Mouse (Mus musculus): Measurements from ENCODE around the gene Zbtb38. TPM values are rescaled to one million over a fixed set of nuclear protein-coding genes. Genes with fewer than 3 reads are reported as not detected.

Zbtb38 gene
- polyA plus RNA-seq, 1 experiment from 2014 or later = 34.2 TPM

DNA sequence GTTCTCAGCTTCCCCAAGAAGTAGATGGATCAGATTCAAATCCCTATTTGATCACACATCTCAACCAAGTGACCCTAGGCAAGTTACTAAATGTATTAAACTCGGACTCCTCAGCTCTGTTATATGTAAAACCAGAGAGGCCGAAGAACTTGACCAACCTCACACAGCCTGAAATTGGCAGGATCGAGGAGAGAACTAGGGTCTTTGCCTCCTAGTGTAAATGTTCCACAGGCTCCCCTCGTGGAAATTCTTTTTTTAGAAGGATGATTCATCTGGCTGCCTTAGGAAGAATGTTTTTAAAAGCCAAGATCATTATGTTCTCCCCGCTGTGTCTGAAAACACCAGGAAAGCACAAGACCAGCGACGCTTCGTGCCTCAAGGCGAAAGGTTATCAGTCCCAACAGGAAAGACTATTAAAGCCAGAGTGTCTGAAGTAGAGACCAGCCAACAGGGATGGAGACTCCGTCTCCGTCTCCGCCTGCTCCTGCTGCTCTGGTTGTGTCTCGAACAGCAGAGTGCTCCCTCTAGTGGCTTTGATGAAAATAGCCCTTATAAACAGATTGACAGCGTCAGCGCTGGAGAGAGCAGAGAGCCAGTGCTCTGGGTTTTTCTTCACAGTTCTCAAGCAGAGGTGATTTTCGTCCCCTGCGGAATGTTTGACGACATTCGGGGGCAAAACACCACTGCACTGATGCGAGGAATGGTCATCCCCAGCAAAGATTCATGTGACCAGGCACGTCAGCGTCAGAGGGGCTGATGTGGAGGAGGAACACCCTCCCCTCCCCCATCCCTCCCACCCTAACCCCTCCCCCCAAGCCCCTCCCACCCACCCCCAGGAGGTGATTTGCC, 6.3 kb upstream of the Zbtb38 start:
- WGBS = 7% methylated on average over 22 of the region's 22 CpGs
- H3K4me2 ChIP-seq (ENCODE audit: low read length) = peak overlapping the region; percentile 59
- peak overlapping the region; percentile 60 for H3K9ac ChIP-seq (ENCODE audit: low read length)
- H3K4me1 ChIP-seq (ENCODE audit: control insufficient read depth in 2 of 2, insufficient read depth in 2 of 2, low read length in 2 of 2) = peaks cover 6 to 10% of the 10 kb centered on the region in 2 experiments
- no peaks in the 10 kb centered on the region for H3K27me3 ChIP-seq (ENCODE audit: control insufficient read depth, insufficient read depth, low read length)
- ATAC-seq (ENCODE audit: insufficient number of reproducible peaks, insufficient read depth, low FRiP score, low read depth) = peak; percentile 76
- H3K27ac ChIP-seq (replicated peaks in 1 of 2; ENCODE audit: control insufficient read depth in 1 of 2, insufficient read depth in 1 of 2, low read depth in 2 of 2, low read length in 2 of 2) = peak overlapping the region; percentile 59 to 89
- H3K9me3 ChIP-seq (ENCODE audit: control insufficient read depth, low read length) = no peaks in the 10 kb centered on the region
- no peaks in the 10 kb centered on the region for H3K36me3 ChIP-seq (ENCODE audit: control insufficient read depth, insufficient read depth, low read length)
- H3K4me3 ChIP-seq (ENCODE audit: control insufficient read depth in 1 of 2, insufficient read depth in 1 of 2, low read depth in 1 of 2, low read length in 2 of 2) = peak overlapping the region; percentile 30 to 52

DNA sequence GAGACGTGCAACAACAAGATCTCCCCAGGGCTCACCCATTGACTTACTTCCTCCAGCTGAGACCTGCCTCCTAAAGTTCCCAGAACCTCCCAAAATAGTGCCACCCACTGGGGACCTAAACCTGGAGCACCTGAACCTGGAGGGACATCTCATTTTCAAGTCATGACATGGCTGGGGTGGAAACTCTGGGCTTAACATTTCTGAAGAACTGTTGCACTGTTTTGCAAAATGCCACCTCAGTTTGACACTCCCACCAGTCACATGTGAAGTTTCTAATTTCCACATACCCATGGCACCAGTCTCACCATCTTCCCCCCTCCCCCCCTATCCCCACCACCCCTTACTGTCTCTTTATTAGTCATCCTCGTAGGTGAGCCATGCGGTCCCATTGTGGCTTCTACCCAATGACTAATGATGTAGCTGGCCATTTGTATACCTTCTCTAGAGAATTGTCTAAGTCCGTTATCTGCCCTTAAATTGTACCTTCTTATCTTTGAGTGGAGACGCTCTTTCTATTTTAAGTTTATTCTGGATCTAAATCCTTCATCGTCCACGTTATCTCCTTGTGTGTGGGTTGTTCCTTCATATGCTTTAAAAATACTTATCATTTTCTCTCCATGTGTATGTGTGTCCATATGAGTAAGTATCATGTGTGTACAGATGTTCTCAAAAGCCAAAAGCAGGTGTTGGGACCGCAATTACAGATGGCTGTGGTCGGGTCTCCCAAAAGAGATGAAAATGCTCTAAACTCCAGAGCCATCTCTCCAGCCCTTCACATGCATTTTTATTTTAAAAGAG, 4.2 kb upstream of the Zbtb38 start:
- 71% methylated on average over 9 of the region's 9 CpGs for WGBS
- H3K9ac ChIP-seq (ENCODE audit: low read length) = no peak overlapping the region

DNA sequence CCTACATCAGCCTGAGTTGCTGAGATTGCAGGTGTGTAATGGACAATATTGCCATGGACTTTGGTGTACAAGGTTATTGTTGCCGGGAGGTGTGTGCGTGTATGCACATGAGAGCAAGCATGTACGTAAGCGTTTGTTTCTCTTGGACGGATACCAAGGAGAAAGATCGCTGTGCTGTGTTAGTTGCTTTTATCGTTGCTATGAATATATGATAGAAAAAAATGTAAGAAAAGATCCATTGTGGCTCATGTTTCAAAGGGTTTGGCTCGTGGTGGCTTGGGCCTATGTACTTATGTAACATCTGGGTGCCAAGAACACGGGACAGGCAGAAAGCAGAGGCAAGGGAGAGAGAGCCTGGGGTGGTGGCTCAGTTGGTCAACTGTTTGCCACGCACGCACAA, 3.1 kb upstream of the Zbtb38 start:
- 77% methylated on average over 11 of the region's 11 CpGs for WGBS
- Histone ChIP-seq H3K9ac (ENCODE audit: low read length) (no peak overlapping the region), H3K27ac (replicated peaks in 1 of 2; ENCODE audit: control insufficient read depth in 1 of 2, insufficient read depth in 1 of 2, low read depth in 2 of 2, low read length in 2 of 2) (no peak overlapping the region), H3K27me3 (ENCODE audit: control insufficient read depth, insufficient read depth, low read length) (no peaks in the 10 kb centered on the region), H3K4me1 (ENCODE audit: control insufficient read depth in 2 of 2, insufficient read depth in 2 of 2, low read length in 2 of 2) (peaks cover 24 to 25% of the 10 kb centered on the region in 2 experiments), H3K4me2 (ENCODE audit: low read length) (no peak overlapping the region), H3K36me3 (ENCODE audit: control insufficient read depth, insufficient read depth, low read length) (no peaks in the 10 kb centered on the region), H3K9me3 (ENCODE audit: control insufficient read depth, low read length) (no peaks in the 10 kb centered on the region), H3K4me3 (ENCODE audit: control insufficient read depth in 1 of 2, insufficient read depth in 1 of 2, low read depth in 1 of 2, low read length in 2 of 2) (no peak overlapping the region)
- ATAC-seq (ENCODE audit: insufficient number of reproducible peaks, insufficient read depth, low FRiP score, low read depth) = no peak

More for the DNA sequence above, 4.2 kb upstream of the Zbtb38 start:
- ATAC-seq (ENCODE audit: insufficient number of reproducible peaks, insufficient read depth, low FRiP score, low read depth) = no peak
- H3K9me3 ChIP-seq (ENCODE audit: control insufficient read depth, low read length) = no peaks in the 10 kb centered on the region
- H3K4me2 ChIP-seq (ENCODE audit: low read length) = no peak overlapping the region
- no peaks in the 10 kb centered on the region for H3K27me3 ChIP-seq (ENCODE audit: control insufficient read depth, insufficient read depth, low read length)
- H3K4me3 ChIP-seq (ENCODE audit: control insufficient read depth in 1 of 2, insufficient read depth in 1 of 2, low read depth in 1 of 2, low read length in 2 of 2) = no peak overlapping the region
- peaks cover 23 to 24% of the 10 kb centered on the region in 2 experiments for H3K4me1 ChIP-seq (ENCODE audit: control insufficient read depth in 2 of 2, insufficient read depth in 2 of 2, low read length in 2 of 2)
- no peak overlapping the region for H3K27ac ChIP-seq (replicated peaks in 1 of 2; ENCODE audit: control insufficient read depth in 1 of 2, insufficient read depth in 1 of 2, low read depth in 2 of 2, low read length in 2 of 2)
- no peaks in the 10 kb centered on the region for H3K36me3 ChIP-seq (ENCODE audit: control insufficient read depth, insufficient read depth, low read length)

DNA sequence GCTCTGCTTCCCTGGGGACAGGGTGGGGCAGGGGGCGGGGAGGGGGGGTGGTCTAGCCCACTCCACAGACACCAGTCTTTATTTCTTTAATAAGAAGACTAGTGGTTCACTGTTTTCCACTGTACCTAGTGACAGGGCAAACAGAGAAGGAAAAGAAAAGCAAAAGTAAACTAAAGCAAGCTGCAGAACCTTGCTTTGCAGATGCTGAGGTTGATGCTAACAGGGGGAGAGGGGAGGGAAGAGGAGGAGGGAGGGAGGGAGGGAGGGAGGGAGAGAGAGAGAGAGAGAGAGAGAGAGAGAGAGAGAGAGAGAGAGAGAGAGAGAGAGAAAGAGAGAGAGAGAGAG, 2.0 kb upstream of the Zbtb38 start:
- H3K9me3 ChIP-seq (ENCODE audit: control insufficient read depth, low read length) = peaks cover 2% of the 10 kb centered on the region; the same call in 1 of the 2 replicates
- no peaks in the 10 kb centered on the region for H3K27me3 ChIP-seq (ENCODE audit: control insufficient read depth, insufficient read depth, low read length)
- ATAC-seq (ENCODE audit: insufficient number of reproducible peaks, insufficient read depth, low FRiP score, low read depth) = no peak
- H3K36me3 ChIP-seq (ENCODE audit: control insufficient read depth, insufficient read depth, low read length) = no peaks in the 10 kb centered on the region
- no peak overlapping the region for H3K9ac ChIP-seq (ENCODE audit: low read length)
- WGBS = 17% methylated on average over 1 of the region's 1 CpGs
- peak overlapping the region; percentile 11; the same call in 1 of the 2 replicates for H3K4me2 ChIP-seq (ENCODE audit: low read length)
- H3K27ac ChIP-seq (replicated peaks in 1 of 2; ENCODE audit: control insufficient read depth in 1 of 2, insufficient read depth in 1 of 2, low read depth in 2 of 2, low read length in 2 of 2) = 0 out of 4 replicates have a peak overlapping the region, but pooled peaks of 1 of the 2 experiments have one; percentile 88
- no peak overlapping the region for H3K4me3 ChIP-seq (ENCODE audit: control insufficient read depth in 1 of 2, insufficient read depth in 1 of 2, low read depth in 1 of 2, low read length in 2 of 2)
- peaks cover 24 to 25% of the 10 kb centered on the region in 2 experiments for H3K4me1 ChIP-seq (ENCODE audit: control insufficient read depth in 2 of 2, insufficient read depth in 2 of 2, low read length in 2 of 2)

DNA sequence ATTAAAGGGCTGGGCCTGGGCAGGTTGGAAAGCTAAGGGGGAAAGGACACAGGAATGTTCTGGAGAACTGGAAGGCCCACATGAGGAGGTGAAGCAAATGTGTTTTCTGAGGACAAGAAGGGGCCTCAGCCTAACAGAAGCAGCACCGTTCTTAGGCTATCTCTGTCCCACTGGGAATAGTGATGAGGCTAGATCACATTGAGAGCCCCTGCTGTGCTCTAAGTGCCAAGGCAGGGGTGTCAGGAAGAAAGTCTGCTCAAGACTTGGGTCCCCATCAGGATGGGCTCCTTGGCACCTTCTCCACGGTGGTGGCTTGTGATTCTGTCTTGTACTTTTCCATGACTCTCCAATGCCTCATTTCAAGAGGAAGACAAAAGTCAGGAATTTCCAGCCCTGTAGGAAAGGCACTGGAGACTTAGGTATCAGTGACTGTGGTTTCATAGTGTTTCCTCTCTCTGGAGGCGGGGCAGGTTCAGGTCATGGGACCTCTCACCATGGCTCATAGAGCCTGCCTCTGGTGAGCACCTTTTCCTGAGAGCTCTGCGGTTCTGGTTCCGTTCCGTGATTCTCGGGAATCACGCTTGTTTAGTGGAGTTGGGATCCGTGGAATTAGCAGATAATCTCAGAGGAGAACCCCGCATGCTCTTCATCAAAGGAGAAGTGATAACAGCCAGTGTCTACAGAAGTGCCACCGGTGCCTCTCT, 1.4 kb upstream of the Zbtb38 start:
- Histone ChIP-seq H3K9me3 (ENCODE audit: control insufficient read depth, low read length) (peaks cover 2% of the 10 kb centered on the region; the same call in 1 of the 2 replicates), H3K4me2 (ENCODE audit: low read length) (peak overlapping the region; percentile 11; the same call in 1 of the 2 replicates), H3K4me3 (ENCODE audit: control insufficient read depth in 1 of 2, insufficient read depth in 1 of 2, low read depth in 1 of 2, low read length in 2 of 2) (no peak overlapping the region), H3K9ac (ENCODE audit: low read length) (peak overlapping the region; percentile 8; the same call in 1 of the 2 replicates), H3K27ac (replicated peaks in 1 of 2; ENCODE audit: control insufficient read depth in 1 of 2, insufficient read depth in 1 of 2, low read depth in 2 of 2, low read length in 2 of 2) (0 out of 4 replicates have a peak overlapping the region, but pooled peaks of 1 of the 2 experiments have one; percentile 88), H3K36me3 (ENCODE audit: control insufficient read depth, insufficient read depth, low read length) (no peaks in the 10 kb centered on the region), H3K4me1 (ENCODE audit: control insufficient read depth in 2 of 2, insufficient read depth in 2 of 2, low read length in 2 of 2) (peaks cover 24 to 25% of the 10 kb centered on the region in 2 experiments), H3K27me3 (ENCODE audit: control insufficient read depth, insufficient read depth, low read length) (no peaks in the 10 kb centered on the region)
- 31% methylated on average over 11 of the region's 11 CpGs for WGBS
- no peak for ATAC-seq (ENCODE audit: insufficient number of reproducible peaks, insufficient read depth, low FRiP score, low read depth)

DNA sequence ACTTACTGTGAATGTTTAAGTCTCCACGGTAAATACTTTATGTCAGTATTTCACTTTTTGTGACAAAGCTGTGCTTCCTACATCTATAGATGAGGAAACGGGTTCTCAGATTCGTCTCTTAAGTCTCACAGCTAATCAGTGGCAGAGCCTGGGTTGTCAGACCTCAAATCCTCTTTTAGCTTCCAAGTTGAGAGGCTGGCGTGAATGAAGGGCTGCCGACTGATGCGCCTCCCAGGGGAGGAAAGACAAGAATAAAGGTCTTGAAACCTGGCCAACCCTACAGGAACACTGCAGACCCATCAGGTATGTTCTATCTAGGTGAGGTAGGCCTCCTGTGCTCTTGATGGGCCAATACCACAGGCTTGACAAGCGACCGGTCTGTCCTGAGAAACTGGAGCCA, 761 bp upstream of the Zbtb38 start:
- 87% methylated on average over 8 of the region's 8 CpGs for WGBS
- H3K4me2 ChIP-seq (ENCODE audit: low read length) = no peak overlapping the region
- no peak overlapping the region for H3K4me3 ChIP-seq (ENCODE audit: control insufficient read depth in 1 of 2, insufficient read depth in 1 of 2, low read depth in 1 of 2, low read length in 2 of 2)
- no peak overlapping the region for H3K9ac ChIP-seq (ENCODE audit: low read length)
- ATAC-seq (ENCODE audit: insufficient number of reproducible peaks, insufficient read depth, low FRiP score, low read depth) = no peak
- peak overlapping the region in 1 of 2 experiments; percentile 88; a peak in 2 of 4 replicates for H3K27ac ChIP-seq (replicated peaks in 1 of 2; ENCODE audit: control insufficient read depth in 1 of 2, insufficient read depth in 1 of 2, low read depth in 2 of 2, low read length in 2 of 2)
- no peaks in the 10 kb centered on the region for H3K27me3 ChIP-seq (ENCODE audit: control insufficient read depth, insufficient read depth, low read length)
- H3K9me3 ChIP-seq (ENCODE audit: control insufficient read depth, low read length) = peaks cover 2% of the 10 kb centered on the region; the same call in 1 of the 2 replicates
- peaks cover 5% of the 10 kb centered on the region; the same call in 1 of the 2 replicates for H3K36me3 ChIP-seq (ENCODE audit: control insufficient read depth, insufficient read depth, low read length)
- peaks cover 19 to 24% of the 10 kb centered on the region in 2 experiments for H3K4me1 ChIP-seq (ENCODE audit: control insufficient read depth in 2 of 2, insufficient read depth in 2 of 2, low read length in 2 of 2)
